Mouse (Mus musculus) stomach, embryonic 14.5 days (tissue): ENCODE measurements around the gene Fam76a. TPM values are rescaled to one million over a fixed set of nuclear protein-coding genes. Genes with fewer than 3 reads are reported as not detected.

ENCODE experiments used
- ATAC-seq: fragments of 200-750 bp; cut with Nextera tagmentation; 2 replicates; pipeline ENCODE4 v1.8.0; 2017; ENCODE audit warnings: low read depth, moderate TSS enrichment; ENCODE audit not compliant: insufficient number of reproducible peaks, insufficient read depth, low FRiP score
- H3K27ac ChIP-seq: fragments of 300-500 bp; sonication (generic); 2 replicates; pipeline ENCODE4 v1.5.1; 2014; ENCODE audit warnings: mild to moderate bottlenecking, low read length, moderate library complexity, mixed read lengths
- H3K27me3 ChIP-seq: fragments of 300-500 bp; sonication (generic); 2 replicates; pipeline ENCODE4 v1.6.1; 2014; ENCODE audit warnings: low read length, control low read depth, mixed read lengths; ENCODE audit not compliant: control insufficient read depth, insufficient read depth
- H3K36me3 ChIP-seq: fragments of 300-500 bp; sonication (generic); 2 replicates; pipeline ENCODE4 v1.6.1; 2014; ENCODE audit warnings: mild to moderate bottlenecking, control low read depth, low read length, moderate library complexity, mixed read lengths; ENCODE audit not compliant: control insufficient read depth, insufficient read depth
- H3K4me1 ChIP-seq: fragments of 300-500 bp; sonication (generic); 2 replicates; pipeline ENCODE4 v1.6.1; 2014; ENCODE audit warnings: low read length, control low read depth, mixed read lengths; ENCODE audit not compliant: control insufficient read depth, insufficient read depth
- H3K4me2 ChIP-seq: fragments of 300-500 bp; sonication (generic); replicated peaks from 2 replicates; pipeline ENCODE4 v1.6.1; 2014; ENCODE audit warnings: low read depth, low read length, control low read depth
- H3K4me3 ChIP-seq: fragments of 300-500 bp; sonication (generic); 2 replicates; pipeline ENCODE4 v1.5.1; 2014; ENCODE audit warnings: low read depth, low read length, control low read depth
- H3K9ac ChIP-seq: fragments of 300-500 bp; sonication (generic); replicated peaks from 2 replicates; pipeline ENCODE4 v1.6.1; 2014; ENCODE audit warnings: low read depth, mild to moderate bottlenecking, control low read depth, low read length, moderate library complexity, mixed read lengths
- H3K9me3 ChIP-seq: fragments of 300-500 bp; sonication (generic); 2 replicates; pipeline ENCODE4 v1.6.1; 2016; ENCODE audit warnings: low read depth, low read length, control low read depth; ENCODE audit not compliant: control insufficient read depth
- WGBS: fragments of 180-500 bp; shearing (Covaris S2); extraction: QIAGEN DNeasy Blood & Tissue Kit; methylation state at CpG from one replicate; pipeline ENCODE4 v1.1.7; 2014; 5-methylcytosine and 5-hydroxymethylcytosine counted together
- polyA plus RNA-seq: library from polyadenylated mRNA; unstranded; fragments of >200 nt; fragmentation: Nextera tagmentation; extraction: Ambion mirVana; gene quantifications from 2 replicates; pipeline ENCODE4 v1.2.1, GENCODE M21; 2014

The Fam76a gene
- polyA plus RNA-seq, 1 experiment from 2014 or later, result 47.0 TPM

DNA sequence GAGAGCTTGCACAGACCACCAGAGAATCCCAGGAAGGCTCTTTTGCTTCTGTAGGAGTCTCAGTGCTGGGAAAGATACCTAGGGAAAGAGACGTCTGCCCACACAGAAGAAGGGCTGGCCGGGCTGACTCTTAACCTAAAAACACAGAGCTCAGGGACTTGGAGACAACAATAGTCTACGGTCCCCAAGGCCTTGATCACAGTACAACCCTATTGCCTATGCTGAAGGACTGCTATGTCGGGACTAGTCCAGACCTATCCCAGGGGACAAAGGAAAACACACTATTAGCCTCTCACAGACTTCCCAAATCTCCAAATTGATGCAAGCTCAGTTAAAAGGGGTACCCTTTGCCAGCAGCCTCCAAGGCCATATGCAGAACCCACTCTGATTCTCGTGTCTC, 39.5 kb upstream of the Fam76a start:
- Histone ChIP-seq H3K27me3 (no peaks in the 10 kb centered on the region), H3K9me3 (no peaks in the 10 kb centered on the region), H3K9ac (no peak overlapping the region), H3K4me3 (no peak overlapping the region), H3K4me1 (peaks cover 25% of the 10 kb centered on the region), H3K4me2 (no peak overlapping the region), H3K27ac (no peak overlapping the region), H3K36me3 (no peaks in the 10 kb centered on the region)
- 71% methylated on average over 5 of the region's 5 CpGs for WGBS
- no peak for ATAC-seq

DNA sequence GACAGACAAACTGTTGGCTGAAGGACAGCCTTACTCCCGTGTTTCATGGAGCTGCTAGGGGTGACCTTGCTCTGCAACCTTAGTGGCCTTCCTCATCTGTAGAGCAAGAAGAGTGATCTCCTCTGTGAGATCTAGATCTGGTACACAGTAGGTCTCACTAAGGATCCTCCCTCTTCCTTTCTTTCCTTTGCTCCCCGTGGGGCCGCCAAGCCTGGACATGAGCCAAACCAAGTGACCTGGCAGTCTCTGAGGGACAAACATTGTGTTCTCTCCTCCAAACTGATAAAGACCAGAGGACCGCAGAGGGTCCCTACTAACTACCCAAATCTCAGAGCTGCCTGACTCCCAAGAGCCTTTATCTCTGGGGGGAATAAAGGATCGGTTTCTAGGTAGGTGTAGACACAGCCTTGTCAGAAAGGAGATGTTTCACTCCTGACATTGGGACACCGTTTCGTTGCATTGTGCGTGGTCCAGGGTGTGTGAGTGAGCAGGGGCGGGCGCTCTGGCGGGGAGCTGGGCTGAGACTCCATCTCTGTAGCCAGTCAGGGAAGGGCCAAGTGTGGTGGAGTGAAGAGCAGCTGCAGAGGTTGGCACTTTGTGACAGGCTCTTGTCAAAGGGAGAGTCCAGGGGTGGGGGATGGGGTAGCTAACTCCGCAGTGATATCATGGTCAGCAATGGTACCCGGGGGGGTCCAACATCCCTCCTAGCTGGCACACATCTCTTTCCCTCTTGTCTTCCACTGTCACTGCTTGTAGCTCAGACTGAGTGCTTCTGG, 38.7 kb upstream of the Fam76a start:
- H3K4me3 ChIP-seq, result no peak overlapping the region
- ATAC-seq, result no peak
- no peak overlapping the region for H3K4me2 ChIP-seq

GRCm38 (mm10) chr4:132960313-132960712, 38.0 kb upstream of the Fam76a start:
- Histone ChIP-seq H3K4me3 (no peak overlapping the region), H3K27ac (no peak overlapping the region), H3K4me1 (peaks cover 27% of the 10 kb centered on the region), H3K4me2 (no peak overlapping the region), H3K9ac (no peak overlapping the region), H3K9me3 (no peaks in the 10 kb centered on the region), H3K27me3 (no peaks in the 10 kb centered on the region), H3K36me3 (no peaks in the 10 kb centered on the region)
- 57% methylated on average over 5 of the region's 5 CpGs for WGBS
- ATAC-seq, result no peak

More for the DNA sequence above, 38.7 kb upstream of the Fam76a start:
- Histone ChIP-seq H3K4me1 (peaks cover 25% of the 10 kb centered on the region), H3K27me3 (no peaks in the 10 kb centered on the region), H3K9ac (no peak overlapping the region), H3K27ac (no peak overlapping the region), H3K9me3 (no peaks in the 10 kb centered on the region), H3K36me3 (no peaks in the 10 kb centered on the region)
- 53% methylated on average over 13 of the region's 13 CpGs for WGBS

DNA sequence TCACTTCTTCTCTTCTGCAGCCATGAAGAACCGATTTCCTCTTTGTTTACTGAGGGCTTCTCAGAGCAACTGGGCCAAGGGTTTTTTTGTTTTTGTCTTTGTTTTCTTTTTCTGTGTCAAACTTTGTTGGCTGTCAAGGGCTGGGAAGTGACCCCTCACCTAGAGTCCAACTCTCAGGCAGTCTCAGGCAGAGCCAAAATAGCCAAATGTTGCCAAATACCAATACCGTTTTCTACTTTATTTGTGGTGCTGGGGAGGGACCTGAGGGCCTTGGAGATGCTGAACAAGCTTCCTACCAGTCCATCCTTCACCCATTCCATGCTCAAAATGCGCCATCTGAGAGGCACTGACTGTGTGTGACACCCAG, 37.3 kb upstream of the Fam76a start:
- WGBS, result 56% methylated on average over 3 of the region's 3 CpGs
- Histone ChIP-seq H3K36me3 (no peaks in the 10 kb centered on the region), H3K9me3 (no peaks in the 10 kb centered on the region), H3K27ac (peak overlapping the region; percentile 84), H3K4me3 (no peak overlapping the region), H3K27me3 (no peaks in the 10 kb centered on the region), H3K4me2 (no peak overlapping the region), H3K4me1 (peaks cover 27% of the 10 kb centered on the region), H3K9ac (no peak overlapping the region)
- ATAC-seq, result no peak

GRCm38 (mm10) chr4:132958741-132959678, 36.7 kb upstream of the Fam76a start:
- peak overlapping the region; percentile 84 for H3K27ac ChIP-seq
- H3K4me3 ChIP-seq, result no peak overlapping the region
- H3K36me3 ChIP-seq, result no peaks in the 10 kb centered on the region
- H3K9me3 ChIP-seq, result no peaks in the 10 kb centered on the region
- H3K4me2 ChIP-seq, result 0 out of 2 replicates have a peak overlapping the region, but pooled peaks have one; percentile 10
- ATAC-seq, result peak; percentile 64; the same call in 1 of the 2 replicates
- 9% methylated on average over 10 of the region's 10 CpGs for WGBS
- H3K4me1 ChIP-seq, result peaks cover 27% of the 10 kb centered on the region
- H3K9ac ChIP-seq, result no peak overlapping the region
- no peaks in the 10 kb centered on the region for H3K27me3 ChIP-seq

DNA sequence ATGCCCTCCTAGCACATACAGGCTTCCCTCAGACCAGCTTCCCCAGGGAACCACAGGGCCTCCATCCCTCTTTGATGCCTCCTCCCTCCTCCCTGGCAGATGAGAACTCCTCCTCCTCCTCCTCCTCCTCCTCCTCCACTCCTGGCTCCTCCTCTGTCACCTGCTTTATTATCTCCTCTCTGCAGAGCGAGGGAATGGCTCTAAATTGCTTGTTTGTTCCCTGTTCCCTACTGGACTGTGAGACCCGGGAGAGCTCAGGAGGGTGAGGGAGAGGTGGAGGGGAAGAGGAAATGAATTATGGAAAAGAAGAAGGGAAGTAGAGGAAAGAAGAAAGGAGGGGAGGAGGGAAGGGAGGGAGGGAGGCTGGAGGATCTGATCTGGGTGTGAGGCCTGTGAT, 33.0 kb upstream of the Fam76a start:
- no peaks in the 10 kb centered on the region for H3K9me3 ChIP-seq
- H3K36me3 ChIP-seq, result no peaks in the 10 kb centered on the region
- peaks cover 23% of the 10 kb centered on the region for H3K4me1 ChIP-seq
- H3K27ac ChIP-seq, result no peak overlapping the region
- no peaks in the 10 kb centered on the region for H3K27me3 ChIP-seq
- no peak overlapping the region for H3K9ac ChIP-seq
- no peak for ATAC-seq
- H3K4me2 ChIP-seq, result no peak overlapping the region
- WGBS, result 17% methylated on average over 2 of the region's 2 CpGs
- no peak overlapping the region for H3K4me3 ChIP-seq

- no peaks in the 10 kb centered on the region for H3K27me3 ChIP-seq
- H3K4me3 ChIP-seq, result no peak overlapping the region
- no peak for ATAC-seq
- H3K9ac ChIP-seq, result no peak overlapping the region
- 71% methylated on average over 7 of the region's 7 CpGs for WGBS
- H3K36me3 ChIP-seq, result no peaks in the 10 kb centered on the region
- H3K9me3 ChIP-seq, result no peaks in the 10 kb centered on the region
- H3K27ac ChIP-seq, result no peak overlapping the region
- H3K4me2 ChIP-seq, result no peak overlapping the region
- H3K4me1 ChIP-seq, result peaks cover 19% of the 10 kb centered on the region
Measured at GRCm38 (mm10) chr4:132954530-132955394, 32.4 kb upstream of the Fam76a start.

DNA sequence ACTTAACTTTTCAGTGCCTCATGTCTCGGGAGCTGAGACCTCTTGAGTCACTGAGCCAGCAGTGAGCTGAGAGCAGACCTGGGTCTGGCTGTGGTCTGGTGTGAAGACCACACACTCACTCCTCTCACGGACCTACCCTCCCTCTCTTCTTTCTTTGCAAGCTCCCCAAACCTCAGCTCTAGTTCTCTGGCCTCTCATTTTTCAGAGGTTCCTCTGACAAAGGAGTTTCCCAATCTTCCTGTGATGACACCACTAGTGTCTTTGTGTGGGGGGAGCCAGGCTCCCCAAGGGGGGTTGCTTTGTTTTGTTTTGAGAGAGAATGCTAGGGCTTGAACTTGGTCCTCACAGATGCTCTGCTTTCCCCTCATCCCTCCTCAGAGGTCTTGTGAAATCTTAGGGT, 28.6 kb upstream of the Fam76a start:
- no peaks in the 10 kb centered on the region for H3K9me3 ChIP-seq
- no peak for ATAC-seq
- no peak overlapping the region for H3K9ac ChIP-seq
- no peaks in the 10 kb centered on the region for H3K27me3 ChIP-seq
- H3K4me2 ChIP-seq, result no peak overlapping the region
- WGBS, result 41% methylated on average over 2 of the region's 2 CpGs
- H3K4me3 ChIP-seq, result no peak overlapping the region
- H3K36me3 ChIP-seq, result no peaks in the 10 kb centered on the region
- H3K27ac ChIP-seq, result no peak overlapping the region
- H3K4me1 ChIP-seq, result peaks cover 12% of the 10 kb centered on the region
